ENCODE assay signal across 12 mouse cellular contexts in genomic region chr2:65170693-65171456, GRCm38 (mm10).
A peak's percentile ranks its signal among the peaks of the same experiment; 100 is the strongest.
DNase-seq lines count a peak whose midpoint lies in the region; ATAC-seq and TF ChIP-seq lines count a peak whose summit lies in the region.
"Had no signal": no experiment of that assay in that cellular context is flagged by ENCODE, and none has a peak within 500 bp of the region (broad histone marks: within the 10 kb centered on the region; RNA-seq: fewer than 3 reads in every experiment).

No protein-coding gene starts in this region.

- H3K4me2 ChIP-seq in liver, embryonic 11.5 days: no peak overlapping the region
- peak overlapping the region; percentile 33; the same call in 1 of the 2 replicates for H3K4me2 ChIP-seq in stomach, embryonic 15.5 days
- no peak overlapping the region for H3K4me2 ChIP-seq in forebrain, embryonic 12.5 days

- peak; percentile 93 for DNase-seq in liver, adult 2 months (ENCODE audit: extremely low read depth, low read depth, low spot score)
- DNase-seq in liver, embryonic 11.5 days (ENCODE audit: low spot score): no peak
- peak; percentile 74 for DNase-seq in kidney, postnatal 14 days
- DNase-seq in cerebellum, adult 9-11 months: no peak
- DNase-seq in spleen, adult 18-20 months: no peak
- DNase-seq: adrenal gland, postnatal 14 days; thymus, adult 18-20 months had no signal

- no peak for TF ChIP-seq CTCF in liver, adult 2 months (IDR thresholded peaks at IDR 0.05; ENCODE audit: low read depth, low read length)

- ATAC-seq in liver, embryonic 11.5 days (replicated peaks; ENCODE audit: low FRiP score): no peak
- peak; percentile 65 to 72 for ATAC-seq in hematopoietic stem cell, adult 5-6 weeks (replicated peaks in 1 of 2; ENCODE audit: insufficient read depth in 1 of 2, low FRiP score in 2 of 2, low TSS enrichment in 1 of 2, low read depth in 1 of 2, poor library complexity in 2 of 2, severe bottlenecking in 2 of 2)
- ATAC-seq in stomach, embryonic 15.5 days (ENCODE audit: insufficient read depth, low FRiP score, low read depth): no peak
- no peak for ATAC-seq in forebrain, embryonic 12.5 days (ENCODE audit: low FRiP score)

- WGBS in liver, adult 2 months: 22% methylated on average over 18 of the region's 18 CpGs
- WGBS in liver, embryonic 11.5 days: 81% methylated on average over 18 of the region's 18 CpGs
- 54% methylated on average over 18 of the region's 18 CpGs for WGBS in stomach, embryonic 15.5 days
- 95% methylated on average over 18 of the region's 18 CpGs for WGBS in forebrain, embryonic 12.5 days

- peaks cover 15% of the 10 kb centered on the region for H3K79me2 ChIP-seq in liver, adult 2 months (ENCODE audit: control insufficient read depth, insufficient read depth, low read length)

- peak overlapping the region; percentile 92 for H3K27ac ChIP-seq in liver, adult 2 months (replicated peaks; ENCODE audit: insufficient read depth, low read depth, low read length)
- no peak overlapping the region for H3K27ac ChIP-seq in liver, embryonic 11.5 days (ENCODE audit: low read depth, low read length)
- peak overlapping the region; percentile 26; the same call in 1 of the 2 replicates for H3K27ac ChIP-seq in stomach, embryonic 15.5 days
- H3K27ac ChIP-seq in forebrain, embryonic 12.5 days: no peak overlapping the region
- H3K27ac ChIP-seq: hindbrain, embryonic 10.5 days had no signal

- H3K36me3 ChIP-seq in liver, adult 2 months (ENCODE audit: control insufficient read depth, insufficient read depth, low read length): no peaks in the 10 kb centered on the region; the same call in 1 of the 2 replicates
- H3K36me3 ChIP-seq in liver, embryonic 11.5 days (ENCODE audit: control insufficient read depth, insufficient read depth, low read length): no peaks in the 10 kb centered on the region
- H3K36me3 ChIP-seq in stomach, embryonic 15.5 days: no peaks in the 10 kb centered on the region
- no peaks in the 10 kb centered on the region for H3K36me3 ChIP-seq in forebrain, embryonic 12.5 days (replicated peaks)
- H3K36me3 ChIP-seq: hindbrain, embryonic 10.5 days had no signal

- peak overlapping the region; percentile 52 for H3K4me3 ChIP-seq in liver, adult 2 months (ENCODE audit: insufficient read depth, low read depth, low read length)
- no peak overlapping the region for H3K4me3 ChIP-seq in liver, embryonic 11.5 days (ENCODE audit: low read depth, low read length)
- H3K4me3 ChIP-seq in stomach, embryonic 15.5 days (replicated peaks): 0 out of 2 replicates have a peak overlapping the region, but pooled peaks have one; percentile 3
- H3K4me3 ChIP-seq in forebrain, embryonic 12.5 days (replicated peaks): no peak overlapping the region
- H3K4me3 ChIP-seq: hindbrain, embryonic 10.5 days; megakaryocyte, embryonic 14.5 days had no signal

- H3K4me1 ChIP-seq in liver, adult 2 months (ENCODE audit: control insufficient read depth, insufficient read depth, low read length): peaks cover 13% of the 10 kb centered on the region
- H3K4me1 ChIP-seq in liver, embryonic 11.5 days (replicated peaks; ENCODE audit: control insufficient read depth, insufficient read depth, low read length): no peaks in the 10 kb centered on the region
- no peaks in the 10 kb centered on the region for H3K4me1 ChIP-seq in stomach, embryonic 15.5 days
- H3K4me1 ChIP-seq in forebrain, embryonic 12.5 days: no peaks in the 10 kb centered on the region
- H3K4me1 ChIP-seq: hindbrain, embryonic 10.5 days; megakaryocyte, embryonic 14.5 days had no signal

- H3K9me3 ChIP-seq in liver, embryonic 11.5 days (ENCODE audit: control insufficient read depth, low read length): no peaks in the 10 kb centered on the region
- H3K9me3 ChIP-seq in stomach, embryonic 15.5 days: no peaks in the 10 kb centered on the region
- H3K9me3 ChIP-seq in forebrain, embryonic 12.5 days: no peaks in the 10 kb centered on the region
- H3K9me3 ChIP-seq: hindbrain, embryonic 10.5 days; megakaryocyte, embryonic 14.5 days had no signal

- no peaks in the 10 kb centered on the region for H3K27me3 ChIP-seq in liver, adult 2 months (ENCODE audit: control insufficient read depth, insufficient read depth, low read length)
- no peaks in the 10 kb centered on the region for H3K27me3 ChIP-seq in liver, embryonic 11.5 days (replicated peaks; ENCODE audit: control insufficient read depth, insufficient read depth, low read length)
- H3K27me3 ChIP-seq in stomach, embryonic 15.5 days (replicated peaks): no peaks in the 10 kb centered on the region
- H3K27me3 ChIP-seq in forebrain, embryonic 12.5 days: no peaks in the 10 kb centered on the region
- H3K27me3 ChIP-seq: megakaryocyte, embryonic 14.5 days had no signal

- H3K9ac ChIP-seq in liver, adult 2 months (ENCODE audit: low read depth, low read length): peak overlapping the region; percentile 57; the same call in 1 of the 2 replicates
- H3K9ac ChIP-seq in liver, embryonic 11.5 days (ENCODE audit: low read depth, low read length): no peak overlapping the region
- H3K9ac ChIP-seq in stomach, embryonic 15.5 days: no peak overlapping the region
- H3K9ac ChIP-seq in forebrain, embryonic 12.5 days: no peak overlapping the region

- TF ChIP-seq POLR2A in liver, adult 2 months (IDR thresholded peaks at IDR 0.05; ENCODE audit: extremely low read depth, insufficient read depth, low read length): no peak

Comparison
In these comparisons a context has a peak if more than half of its experiments do, and no peak if none do; other contexts are left out.
1. DNase-seq: peak in liver, adult 2 months (single experiment) and kidney, postnatal 14 days (single experiment); none in liver, embryonic 11.5 days (single experiment), cerebellum, adult 9-11 months (single experiment) and spleen, adult 18-20 months (0 of 2).
2. H3K27ac ChIP-seq: peak in liver, adult 2 months (single experiment) and stomach, embryonic 15.5 days (single experiment); none in liver, embryonic 11.5 days (single experiment) and forebrain, embryonic 12.5 days (single experiment).
3. H3K4me3 ChIP-seq: peak in liver, adult 2 months (single experiment) and stomach, embryonic 15.5 days (single experiment); none in liver, embryonic 11.5 days (single experiment) and forebrain, embryonic 12.5 days (single experiment).
4. ATAC-seq: peak in hematopoietic stem cell, adult 5-6 weeks (2 of 2); none in liver, embryonic 11.5 days (single experiment), stomach, embryonic 15.5 days (single experiment) and forebrain, embryonic 12.5 days (single experiment).